Mouse (Mus musculus): ENCODE data around the gene Gpr39. TPM values are rescaled to one million over a fixed set of nuclear protein-coding genes. Genes with fewer than 3 reads are reported as not detected.

The Gpr39 gene
- polyA plus RNA-seq, 1 experiment from 2014 or later: 1.6 TPM

DNA sequence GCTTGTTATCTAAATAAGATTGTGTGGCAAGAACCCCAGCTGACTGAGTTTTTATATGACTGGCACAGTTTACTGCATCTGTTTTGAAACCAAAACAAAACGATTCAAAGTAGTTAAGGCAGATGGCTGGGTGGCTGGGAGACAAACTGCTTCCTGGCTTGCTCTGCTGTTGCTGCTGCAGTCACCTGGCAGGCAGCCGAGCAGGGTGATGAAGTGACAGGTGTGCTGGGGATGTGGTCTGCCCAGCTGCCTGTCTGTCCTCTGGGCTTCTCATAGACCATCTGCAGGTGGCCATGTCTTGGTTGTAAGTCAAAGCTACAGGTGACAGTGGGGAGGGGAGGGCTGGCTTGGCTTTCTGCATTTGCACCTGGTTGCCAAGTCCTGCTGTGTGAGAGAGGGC, 131.6 kb downstream of the Gpr39 start:
- H3K9ac ChIP-seq (ENCODE audit: low read length): no peak overlapping the region
- no peak overlapping the region for H3K4me2 ChIP-seq (ENCODE audit: low read length)
- H3K9me3 ChIP-seq (ENCODE audit: control insufficient read depth, low read length): no peaks in the 10 kb centered on the region
- no peaks in the 10 kb centered on the region for H3K36me3 ChIP-seq (ENCODE audit: control insufficient read depth, insufficient read depth, low read length)
- no peaks in the 10 kb centered on the region for H3K27me3 ChIP-seq (ENCODE audit: control insufficient read depth, insufficient read depth, low read length)
- WGBS: 54% methylated on average over 2 of the region's 2 CpGs
- no peak for ATAC-seq (ENCODE audit: insufficient number of reproducible peaks, insufficient read depth, low FRiP score, low read depth)
- no peaks in the 10 kb centered on the region for H3K4me1 ChIP-seq (ENCODE audit: control insufficient read depth in 2 of 2, insufficient read depth in 2 of 2, low read length in 2 of 2)
- no peak overlapping the region for H3K27ac ChIP-seq (replicated peaks in 1 of 2; ENCODE audit: control insufficient read depth in 1 of 2, insufficient read depth in 1 of 2, low read depth in 2 of 2, low read length in 2 of 2)
- no peak overlapping the region for H3K4me3 ChIP-seq (ENCODE audit: control insufficient read depth in 1 of 2, insufficient read depth in 1 of 2, low read depth in 1 of 2, low read length in 2 of 2)

DNA sequence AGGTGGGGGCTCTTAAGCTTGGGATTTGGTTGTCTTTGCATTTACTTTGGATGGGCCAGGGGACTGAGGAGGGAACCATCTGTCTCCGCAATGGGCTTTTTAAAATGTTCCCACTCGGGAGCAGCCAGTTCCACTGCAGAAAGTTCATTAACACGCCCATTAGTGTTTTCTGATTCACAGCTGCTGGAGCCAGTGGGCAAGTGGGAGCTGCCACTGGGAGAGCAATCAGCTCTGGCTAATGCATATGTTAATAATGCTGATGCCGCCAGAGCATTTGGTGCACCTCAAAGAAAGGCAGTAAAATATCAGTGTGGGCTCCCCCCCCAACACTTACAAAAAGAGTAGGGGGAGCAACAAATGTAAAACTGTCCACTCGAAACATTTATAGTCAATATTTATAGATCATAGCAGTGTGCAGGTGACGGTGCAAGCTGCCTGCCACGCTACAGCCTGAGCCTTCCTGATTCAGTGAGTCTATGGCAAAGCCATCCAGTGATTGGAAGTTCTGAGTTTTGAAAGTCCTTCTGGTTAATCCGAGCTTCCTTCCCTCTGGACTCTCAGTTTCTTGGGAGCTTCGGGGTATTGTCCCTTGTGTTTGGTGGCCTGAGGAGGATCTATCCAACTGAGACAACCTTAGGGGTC, 136.5 kb downstream of the Gpr39 start:
- Histone ChIP-seq H3K27ac (replicated peaks in 1 of 2; ENCODE audit: control insufficient read depth in 1 of 2, insufficient read depth in 1 of 2, low read depth in 2 of 2, low read length in 2 of 2) (no peak overlapping the region), H3K27me3 (ENCODE audit: control insufficient read depth, insufficient read depth, low read length) (no peaks in the 10 kb centered on the region), H3K36me3 (ENCODE audit: control insufficient read depth, insufficient read depth, low read length) (no peaks in the 10 kb centered on the region), H3K4me1 (ENCODE audit: control insufficient read depth in 2 of 2, insufficient read depth in 2 of 2, low read length in 2 of 2) (peaks cover 0 to 3% of the 10 kb centered on the region in 2 experiments; a peak in 1 of 4 replicates), H3K4me3 (ENCODE audit: control insufficient read depth in 1 of 2, insufficient read depth in 1 of 2, low read depth in 1 of 2, low read length in 2 of 2) (no peak overlapping the region), H3K4me2 (ENCODE audit: low read length) (no peak overlapping the region), H3K9ac (ENCODE audit: low read length) (no peak overlapping the region), H3K9me3 (ENCODE audit: control insufficient read depth, low read length) (no peaks in the 10 kb centered on the region)
- WGBS: 69% methylated on average over 9 of the region's 9 CpGs
- ATAC-seq (ENCODE audit: insufficient number of reproducible peaks, insufficient read depth, low FRiP score, low read depth): no peak

DNA sequence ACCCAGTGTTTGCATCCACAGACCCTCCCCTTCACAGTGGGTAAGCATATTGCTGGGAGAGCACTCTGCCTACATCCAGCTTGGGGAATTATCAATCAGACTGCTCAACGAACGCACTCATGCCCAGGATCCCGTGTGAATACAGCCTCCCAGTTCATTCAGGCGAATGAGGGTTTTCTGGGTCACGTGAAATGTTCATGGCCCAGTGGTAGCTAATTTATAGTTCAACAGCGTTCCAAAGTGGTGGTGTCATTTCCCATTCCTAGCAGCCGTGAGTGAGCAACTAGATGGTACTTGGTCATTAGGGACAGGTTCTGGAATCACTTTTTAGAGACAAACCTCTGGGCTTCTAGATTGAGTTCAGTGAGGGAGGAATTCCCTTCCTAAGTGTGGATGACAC, 144.3 kb downstream of the Gpr39 start:
- H3K4me2 ChIP-seq (ENCODE audit: low read length): no peak overlapping the region
- no peaks in the 10 kb centered on the region for H3K9me3 ChIP-seq (ENCODE audit: control insufficient read depth, low read length)
- 80% methylated on average over 7 of the region's 7 CpGs for WGBS
- H3K36me3 ChIP-seq (ENCODE audit: control insufficient read depth, insufficient read depth, low read length): no peaks in the 10 kb centered on the region
- H3K27me3 ChIP-seq (ENCODE audit: control insufficient read depth, insufficient read depth, low read length): no peaks in the 10 kb centered on the region
- H3K4me3 ChIP-seq (ENCODE audit: control insufficient read depth in 1 of 2, insufficient read depth in 1 of 2, low read depth in 1 of 2, low read length in 2 of 2): no peak overlapping the region
- no peak overlapping the region for H3K27ac ChIP-seq (replicated peaks in 1 of 2; ENCODE audit: control insufficient read depth in 1 of 2, insufficient read depth in 1 of 2, low read depth in 2 of 2, low read length in 2 of 2)
- no peak overlapping the region for H3K9ac ChIP-seq (ENCODE audit: low read length)
- no peak for ATAC-seq (ENCODE audit: insufficient number of reproducible peaks, insufficient read depth, low FRiP score, low read depth)
- H3K4me1 ChIP-seq (ENCODE audit: control insufficient read depth in 2 of 2, insufficient read depth in 2 of 2, low read length in 2 of 2): no peaks in the 10 kb centered on the region

DNA sequence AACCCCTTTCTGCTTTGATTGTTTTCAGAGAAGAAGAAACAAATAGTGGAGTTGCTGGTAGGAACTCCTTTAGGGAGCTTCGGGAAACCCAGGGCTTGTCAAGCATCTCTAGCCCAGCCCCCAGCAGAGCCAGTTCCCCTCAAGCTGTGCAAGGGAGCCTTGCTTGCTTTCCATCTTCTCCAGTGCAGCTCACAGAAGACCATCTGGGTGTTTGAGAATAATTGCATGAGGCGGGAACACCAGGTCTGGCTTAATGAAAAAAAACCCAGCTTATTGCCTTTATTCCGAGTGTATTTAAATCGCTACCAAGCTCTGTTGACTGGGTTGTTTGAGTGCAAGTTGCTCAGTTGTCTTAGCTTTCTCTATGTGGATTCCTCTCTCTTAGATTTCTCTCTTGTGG, 146.8 kb downstream of the Gpr39 start:
- Histone ChIP-seq H3K27ac (replicated peaks in 1 of 2; ENCODE audit: control insufficient read depth in 1 of 2, insufficient read depth in 1 of 2, low read depth in 2 of 2, low read length in 2 of 2) (no peak overlapping the region), H3K9me3 (ENCODE audit: control insufficient read depth, low read length) (no peaks in the 10 kb centered on the region), H3K4me2 (ENCODE audit: low read length) (no peak overlapping the region), H3K4me3 (ENCODE audit: control insufficient read depth in 1 of 2, insufficient read depth in 1 of 2, low read depth in 1 of 2, low read length in 2 of 2) (no peak overlapping the region), H3K27me3 (ENCODE audit: control insufficient read depth, insufficient read depth, low read length) (no peaks in the 10 kb centered on the region), H3K4me1 (ENCODE audit: control insufficient read depth in 2 of 2, insufficient read depth in 2 of 2, low read length in 2 of 2) (no peaks in the 10 kb centered on the region), H3K36me3 (ENCODE audit: control insufficient read depth, insufficient read depth, low read length) (no peaks in the 10 kb centered on the region), H3K9ac (ENCODE audit: low read length) (no peak overlapping the region)
- 84% methylated on average over 4 of the region's 4 CpGs for WGBS
- ATAC-seq (ENCODE audit: insufficient number of reproducible peaks, insufficient read depth, low FRiP score, low read depth): no peak

DNA sequence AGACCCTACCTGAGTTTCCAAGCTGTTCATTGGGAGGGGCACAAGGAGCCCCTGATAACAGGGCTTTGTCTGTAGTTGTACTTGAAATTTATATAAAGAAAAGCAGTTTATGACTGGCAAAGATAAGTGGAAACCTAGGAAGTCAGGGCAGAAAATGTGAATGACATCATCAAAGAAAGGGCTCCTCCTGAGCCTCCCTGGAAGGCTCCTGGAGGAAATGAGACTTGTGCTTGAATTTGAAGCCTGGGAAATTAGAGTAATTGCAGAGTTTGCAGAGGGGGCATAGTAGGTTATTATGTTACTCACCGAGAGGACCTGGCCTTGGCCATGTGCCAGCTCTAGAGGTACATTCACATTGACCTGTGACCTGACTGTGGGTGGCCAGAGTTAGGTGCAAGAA, 160.7 kb downstream of the Gpr39 start:
- WGBS: 61% methylated on average over 1 of the region's 1 CpGs
- no peak for ATAC-seq (ENCODE audit: insufficient number of reproducible peaks, insufficient read depth, low FRiP score, low read depth)

DNA sequence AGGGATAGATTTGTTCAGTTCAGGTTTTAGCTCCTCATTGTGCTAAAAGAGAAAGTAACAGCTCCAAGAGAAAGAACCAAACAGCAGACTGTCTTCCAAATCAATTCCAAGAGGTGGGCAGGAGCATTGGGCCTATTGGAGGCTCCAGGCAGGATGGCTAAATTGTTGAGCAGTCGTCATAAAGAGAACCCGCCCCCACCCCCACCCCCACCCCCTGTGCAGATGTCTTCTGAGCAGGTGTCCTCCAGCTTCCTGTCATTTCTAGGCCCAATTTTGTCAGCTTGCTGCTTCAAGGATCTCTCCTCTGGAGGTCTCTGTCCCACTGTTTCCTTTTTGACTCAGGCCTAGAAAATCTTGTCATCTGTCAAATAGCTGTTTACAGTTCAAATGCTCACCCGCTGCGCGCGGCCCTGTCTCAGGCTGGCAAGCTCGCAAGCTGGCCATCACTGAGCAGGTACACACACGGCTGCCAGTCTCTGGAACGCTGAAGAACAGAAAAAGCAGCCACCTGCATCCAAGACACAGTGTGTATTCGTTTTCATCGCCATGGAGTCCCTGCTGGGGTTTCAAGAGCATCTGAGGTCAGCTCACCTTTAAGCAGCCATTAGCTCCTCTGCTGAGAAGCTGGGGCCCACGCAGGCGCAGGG, 163.1 kb downstream of the Gpr39 start:
- WGBS: 62% methylated on average over 13 of the region's 13 CpGs
- Histone ChIP-seq H3K9ac (ENCODE audit: low read length) (no peak overlapping the region), H3K27me3 (ENCODE audit: control insufficient read depth, insufficient read depth, low read length) (no peaks in the 10 kb centered on the region), H3K4me3 (ENCODE audit: control insufficient read depth in 1 of 2, insufficient read depth in 1 of 2, low read depth in 1 of 2, low read length in 2 of 2) (no peak overlapping the region), H3K36me3 (ENCODE audit: control insufficient read depth, insufficient read depth, low read length) (no peaks in the 10 kb centered on the region), H3K4me1 (ENCODE audit: control insufficient read depth in 2 of 2, insufficient read depth in 2 of 2, low read length in 2 of 2) (no peaks in the 10 kb centered on the region), H3K27ac (replicated peaks in 1 of 2; ENCODE audit: control insufficient read depth in 1 of 2, insufficient read depth in 1 of 2, low read depth in 2 of 2, low read length in 2 of 2) (no peak overlapping the region), H3K4me2 (ENCODE audit: low read length) (no peak overlapping the region), H3K9me3 (ENCODE audit: control insufficient read depth, low read length) (no peaks in the 10 kb centered on the region)
- no peak for ATAC-seq (ENCODE audit: insufficient number of reproducible peaks, insufficient read depth, low FRiP score, low read depth)

More for the DNA sequence above, 160.7 kb downstream of the Gpr39 start:
- Histone ChIP-seq H3K4me2 (ENCODE audit: low read length) (no peak overlapping the region), H3K4me1 (ENCODE audit: control insufficient read depth in 2 of 2, insufficient read depth in 2 of 2, low read length in 2 of 2) (no peaks in the 10 kb centered on the region), H3K4me3 (ENCODE audit: control insufficient read depth in 1 of 2, insufficient read depth in 1 of 2, low read depth in 1 of 2, low read length in 2 of 2) (no peak overlapping the region), H3K27ac (replicated peaks in 1 of 2; ENCODE audit: control insufficient read depth in 1 of 2, insufficient read depth in 1 of 2, low read depth in 2 of 2, low read length in 2 of 2) (no peak overlapping the region), H3K36me3 (ENCODE audit: control insufficient read depth, insufficient read depth, low read length) (no peaks in the 10 kb centered on the region), H3K27me3 (ENCODE audit: control insufficient read depth, insufficient read depth, low read length) (no peaks in the 10 kb centered on the region), H3K9ac (ENCODE audit: low read length) (no peak overlapping the region), H3K9me3 (ENCODE audit: control insufficient read depth, low read length) (no peaks in the 10 kb centered on the region)

DNA sequence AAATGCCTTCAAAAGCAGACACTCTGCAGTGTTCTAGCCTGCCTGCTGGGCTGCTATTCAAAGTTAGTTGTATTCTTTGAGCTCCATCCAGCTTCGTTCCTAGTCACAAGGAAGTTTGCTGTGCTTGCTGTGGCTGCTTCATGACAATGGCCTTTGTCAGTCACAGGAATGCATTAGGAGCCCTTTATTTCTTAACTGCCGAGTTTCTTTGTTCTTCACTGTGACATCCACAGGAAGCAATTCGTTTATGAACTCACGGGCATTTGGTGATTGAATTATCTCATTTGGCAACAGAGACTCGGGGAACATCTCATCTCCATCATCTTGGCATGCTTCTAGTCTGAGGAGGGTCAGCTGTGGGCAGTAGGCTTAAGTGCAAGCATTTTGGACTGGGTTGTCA, 177.9 kb downstream of the Gpr39 start:
- no peaks in the 10 kb centered on the region for H3K4me1 ChIP-seq (ENCODE audit: control insufficient read depth in 2 of 2, insufficient read depth in 2 of 2, low read length in 2 of 2)
- H3K9me3 ChIP-seq (ENCODE audit: control insufficient read depth, low read length): no peaks in the 10 kb centered on the region
- H3K27me3 ChIP-seq (ENCODE audit: control insufficient read depth, insufficient read depth, low read length): no peaks in the 10 kb centered on the region
- no peak for ATAC-seq (ENCODE audit: insufficient number of reproducible peaks, insufficient read depth, low FRiP score, low read depth)
- H3K4me3 ChIP-seq (ENCODE audit: control insufficient read depth in 1 of 2, insufficient read depth in 1 of 2, low read depth in 1 of 2, low read length in 2 of 2): no peak overlapping the region
- H3K4me2 ChIP-seq (ENCODE audit: low read length): no peak overlapping the region
- H3K27ac ChIP-seq (replicated peaks in 1 of 2; ENCODE audit: control insufficient read depth in 1 of 2, insufficient read depth in 1 of 2, low read depth in 2 of 2, low read length in 2 of 2): no peak overlapping the region
- H3K36me3 ChIP-seq (ENCODE audit: control insufficient read depth, insufficient read depth, low read length): no peaks in the 10 kb centered on the region
- WGBS: 27% methylated on average over 5 of the region's 5 CpGs
- H3K9ac ChIP-seq (ENCODE audit: low read length): no peak overlapping the region

DNA sequence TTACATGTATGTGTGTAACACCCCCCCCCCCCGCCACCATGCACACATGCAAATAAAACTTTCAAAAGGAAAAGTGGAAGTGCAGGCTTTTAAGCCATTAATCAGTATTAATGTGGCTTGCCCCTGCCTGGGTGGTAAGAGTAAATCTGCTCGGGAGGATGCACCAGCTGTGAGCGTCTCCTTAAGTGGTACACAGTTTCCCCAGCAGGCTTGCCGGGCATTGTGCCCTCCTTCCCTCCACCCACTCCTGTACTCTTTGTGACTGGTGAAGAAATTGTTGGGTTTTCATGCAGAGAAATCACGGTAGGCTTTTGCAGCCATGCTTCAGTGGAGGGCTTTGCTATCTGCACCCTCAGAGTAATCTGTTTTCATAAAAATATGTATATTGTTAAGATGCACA, 181.8 kb downstream of the Gpr39 start:
- Histone ChIP-seq H3K9me3 (ENCODE audit: control insufficient read depth, low read length) (no peaks in the 10 kb centered on the region), H3K9ac (ENCODE audit: low read length) (no peak overlapping the region), H3K36me3 (ENCODE audit: control insufficient read depth, insufficient read depth, low read length) (no peaks in the 10 kb centered on the region), H3K4me1 (ENCODE audit: control insufficient read depth in 2 of 2, insufficient read depth in 2 of 2, low read length in 2 of 2) (no peaks in the 10 kb centered on the region), H3K27ac (replicated peaks in 1 of 2; ENCODE audit: control insufficient read depth in 1 of 2, insufficient read depth in 1 of 2, low read depth in 2 of 2, low read length in 2 of 2) (no peak overlapping the region), H3K4me3 (ENCODE audit: control insufficient read depth in 1 of 2, insufficient read depth in 1 of 2, low read depth in 1 of 2, low read length in 2 of 2) (no peak overlapping the region), H3K4me2 (ENCODE audit: low read length) (no peak overlapping the region), H3K27me3 (ENCODE audit: control insufficient read depth, insufficient read depth, low read length) (no peaks in the 10 kb centered on the region)
- no peak for ATAC-seq (ENCODE audit: insufficient number of reproducible peaks, insufficient read depth, low FRiP score, low read depth)
- 73% methylated on average over 5 of the region's 5 CpGs for WGBS
